Mouse (Mus musculus): Measurements from ENCODE around the gene Chst15. TPM values are rescaled to one million over a fixed set of nuclear protein-coding genes. Genes with fewer than 3 reads are reported as not detected.

Gene Chst15
- polyA plus RNA-seq, 1 experiment from 2014 or later: 18.3 TPM

- WGBS: 27% methylated on average over 5 of the region's 5 CpGs
- Histone ChIP-seq H3K4me3 (ENCODE audit: low read depth, low read length) (no peak overlapping the region), H3K4me2 (no peak overlapping the region), H3K27ac (ENCODE audit: low read depth) (0 out of 2 replicates have a peak overlapping the region, but pooled peaks have one; percentile 79), H3K4me1 (ENCODE audit: insufficient read depth) (peaks cover 31% of the 10 kb centered on the region), H3K27me3 (ENCODE audit: insufficient read depth, low read length) (no peaks in the 10 kb centered on the region), H3K9me3 (ENCODE audit: low read depth, low read length) (no peaks in the 10 kb centered on the region), H3K36me3 (ENCODE audit: insufficient read depth) (no peaks in the 10 kb centered on the region), H3K9ac (no peak overlapping the region)
- ATAC-seq (ENCODE audit: insufficient read depth) (peak; percentile 59; the same call in 1 of the 2 replicates), DNase-seq (peak; percentile 70)
- TF ChIP-seq CTCF (IDR thresholded peaks at IDR 0.05; ENCODE audit: low read depth): no peak
Measured at GRCm38 (mm10) chr7:132299661-132300210, 17.3 kb downstream of the Chst15 start.

GRCm38 (mm10) chr7:132298412-132298990 is 18.5 kb downstream of the Chst15 start:
- Histone ChIP-seq H3K4me1 (ENCODE audit: insufficient read depth) (peaks cover 22% of the 10 kb centered on the region; the same call in 1 of the 2 replicates), H3K9me3 (ENCODE audit: low read depth, low read length) (no peaks in the 10 kb centered on the region), H3K27ac (ENCODE audit: low read depth) (no peak overlapping the region), H3K4me2 (no peak overlapping the region), H3K36me3 (ENCODE audit: insufficient read depth) (no peaks in the 10 kb centered on the region), H3K27me3 (ENCODE audit: insufficient read depth, low read length) (no peaks in the 10 kb centered on the region), H3K9ac (no peak overlapping the region), H3K4me3 (ENCODE audit: low read depth, low read length) (no peak overlapping the region)
- no peak for ATAC-seq (ENCODE audit: insufficient read depth)
- DNase-seq: no peak
- 82% methylated on average over 7 of the region's 7 CpGs for WGBS
- TF ChIP-seq CTCF (IDR thresholded peaks at IDR 0.05; ENCODE audit: low read depth): no peak

GRCm38 (mm10) chr7:132296661-132297443 is 20.2 kb downstream of the Chst15 start:
- 43% methylated on average over 4 of the region's 4 CpGs for WGBS
- no peak for TF ChIP-seq CTCF (IDR thresholded peaks at IDR 0.05; ENCODE audit: low read depth)

GRCm38 (mm10) chr7:132296132-132296531 is 20.9 kb downstream of the Chst15 start:
- H3K27ac ChIP-seq (ENCODE audit: low read depth): no peak overlapping the region
- peaks cover 7% of the 10 kb centered on the region; the same call in 1 of the 2 replicates for H3K4me1 ChIP-seq (ENCODE audit: insufficient read depth)
- no peak for DNase-seq
- ATAC-seq (ENCODE audit: insufficient read depth): no peak
- H3K36me3 ChIP-seq (ENCODE audit: insufficient read depth): no peaks in the 10 kb centered on the region
- H3K4me2 ChIP-seq: no peak overlapping the region
- no peak overlapping the region for H3K4me3 ChIP-seq (ENCODE audit: low read depth, low read length)
- no peaks in the 10 kb centered on the region for H3K9me3 ChIP-seq (ENCODE audit: low read depth, low read length)
- H3K9ac ChIP-seq: no peak overlapping the region
- H3K27me3 ChIP-seq (ENCODE audit: insufficient read depth, low read length): no peaks in the 10 kb centered on the region
- no peak for TF ChIP-seq CTCF (IDR thresholded peaks at IDR 0.05; ENCODE audit: low read depth)
- WGBS: 73% methylated on average over 3 of the region's 3 CpGs

More at GRCm38 (mm10) chr7:132296661-132297443, 20.2 kb downstream of the Chst15 start:
- Histone ChIP-seq H3K9me3 (ENCODE audit: low read depth, low read length) (no peaks in the 10 kb centered on the region), H3K4me3 (ENCODE audit: low read depth, low read length) (no peak overlapping the region), H3K27me3 (ENCODE audit: insufficient read depth, low read length) (no peaks in the 10 kb centered on the region), H3K9ac (no peak overlapping the region), H3K27ac (ENCODE audit: low read depth) (no peak overlapping the region), H3K36me3 (ENCODE audit: insufficient read depth) (no peaks in the 10 kb centered on the region), H3K4me2 (no peak overlapping the region), H3K4me1 (ENCODE audit: insufficient read depth) (peaks cover 8% of the 10 kb centered on the region; the same call in 1 of the 2 replicates)
- no peak for ATAC-seq (ENCODE audit: insufficient read depth)
- no peak for DNase-seq

GRCm38 (mm10) chr7:132287340-132287664 is 29.7 kb downstream of the Chst15 start:
- DNase-seq: no peak
- Histone ChIP-seq H3K4me3 (ENCODE audit: low read depth, low read length) (no peak overlapping the region), H3K9me3 (ENCODE audit: low read depth, low read length) (no peaks in the 10 kb centered on the region), H3K9ac (peak overlapping the region; percentile 6; the same call in 1 of the 2 replicates), H3K27me3 (ENCODE audit: insufficient read depth, low read length) (no peaks in the 10 kb centered on the region), H3K36me3 (ENCODE audit: insufficient read depth) (no peaks in the 10 kb centered on the region), H3K4me2 (peak overlapping the region; percentile 38), H3K27ac (ENCODE audit: low read depth) (peak overlapping the region; percentile 55), H3K4me1 (ENCODE audit: insufficient read depth) (peaks cover 34% of the 10 kb centered on the region)
- 61% methylated on average over 3 of the region's 3 CpGs for WGBS
- no peak for TF ChIP-seq CTCF (IDR thresholded peaks at IDR 0.05; ENCODE audit: low read depth)
- ATAC-seq (ENCODE audit: insufficient read depth): no peak; the same call in 1 of the 2 replicates

- 5% methylated on average over 14 of the region's 14 CpGs for WGBS
- peak overlapping the region; percentile 38 for H3K4me2 ChIP-seq
- peaks cover 34% of the 10 kb centered on the region for H3K4me1 ChIP-seq (ENCODE audit: insufficient read depth)
- H3K27me3 ChIP-seq (ENCODE audit: insufficient read depth, low read length): no peaks in the 10 kb centered on the region
- peak overlapping the region; percentile 55 for H3K27ac ChIP-seq (ENCODE audit: low read depth)
- H3K4me3 ChIP-seq (ENCODE audit: low read depth, low read length): no peak overlapping the region
- peak overlapping the region; percentile 6; the same call in 1 of the 2 replicates for H3K9ac ChIP-seq
- no peaks in the 10 kb centered on the region for H3K36me3 ChIP-seq (ENCODE audit: insufficient read depth)
- TF ChIP-seq CTCF (IDR thresholded peaks at IDR 0.05; ENCODE audit: low read depth): no peak
- peak; percentile 79 for ATAC-seq (ENCODE audit: insufficient read depth)
- DNase-seq: peak; percentile 86
- H3K9me3 ChIP-seq (ENCODE audit: low read depth, low read length): no peaks in the 10 kb centered on the region
Measured at GRCm38 (mm10) chr7:132286630-132287339, 30.2 kb downstream of the Chst15 start.
